Mouse (Mus musculus) urinary bladder, postnatal 25 days (tissue): ENCODE measurements around the gene Prickle3.

Experiments
- DNase-seq: peaks from one replicate; pipeline ENCODE4 v3.0.0; 2022; ENCODE audit warnings: low spot score

Gene Prickle3

DNA sequence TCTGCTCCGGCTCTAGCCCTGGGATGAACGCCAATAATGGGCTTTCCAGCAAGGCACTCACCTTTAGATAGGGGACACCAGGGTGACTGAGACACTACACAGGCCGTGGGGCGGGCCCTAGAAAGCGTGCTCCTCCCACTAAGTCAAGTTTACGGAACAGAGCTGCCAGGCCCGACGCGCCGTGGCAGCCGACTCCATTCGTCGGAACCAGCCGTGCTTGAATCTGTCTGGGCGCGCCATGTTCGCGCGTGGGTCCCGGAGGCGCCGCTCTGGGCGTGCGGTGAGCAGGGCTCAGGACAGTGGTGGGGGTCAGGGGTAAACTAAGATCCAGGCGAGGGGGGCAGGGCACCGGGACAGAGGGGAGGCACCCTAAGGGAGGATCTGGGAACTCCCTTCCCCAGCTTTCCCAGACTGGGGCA lies at the start of gene Prickle3:
Gene Prickle3 (plus strand): TSS at position 40 of the 419 bp plus-strand sequence.
- DNase-seq, result peak; percentile 34

DNA sequence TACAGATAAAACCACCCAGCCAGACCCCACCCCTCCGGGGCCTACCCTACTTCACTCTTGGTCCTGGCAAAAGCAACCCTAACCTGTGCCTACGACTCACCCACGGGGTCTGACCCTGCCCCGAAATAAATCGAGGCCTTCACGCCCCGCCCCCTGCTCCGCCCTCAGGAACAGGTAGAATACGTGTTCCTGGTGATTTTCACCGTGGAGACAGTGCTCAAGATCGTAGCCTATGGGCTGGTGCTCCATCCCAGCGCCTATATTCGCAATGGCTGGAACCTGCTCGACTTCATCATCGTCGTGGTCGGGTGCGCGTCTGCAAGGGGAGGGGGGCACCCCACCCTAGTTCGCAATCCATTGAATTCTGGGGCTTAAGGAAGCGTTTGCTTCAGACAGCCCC lies 47.0 kb upstream of the Prickle3 start:
- no peak for DNase-seq

- no peak for DNase-seq
Measured at GRCm38 (mm10) chrX:7610536-7611258, 46.4 kb upstream of the Prickle3 start.

DNA sequence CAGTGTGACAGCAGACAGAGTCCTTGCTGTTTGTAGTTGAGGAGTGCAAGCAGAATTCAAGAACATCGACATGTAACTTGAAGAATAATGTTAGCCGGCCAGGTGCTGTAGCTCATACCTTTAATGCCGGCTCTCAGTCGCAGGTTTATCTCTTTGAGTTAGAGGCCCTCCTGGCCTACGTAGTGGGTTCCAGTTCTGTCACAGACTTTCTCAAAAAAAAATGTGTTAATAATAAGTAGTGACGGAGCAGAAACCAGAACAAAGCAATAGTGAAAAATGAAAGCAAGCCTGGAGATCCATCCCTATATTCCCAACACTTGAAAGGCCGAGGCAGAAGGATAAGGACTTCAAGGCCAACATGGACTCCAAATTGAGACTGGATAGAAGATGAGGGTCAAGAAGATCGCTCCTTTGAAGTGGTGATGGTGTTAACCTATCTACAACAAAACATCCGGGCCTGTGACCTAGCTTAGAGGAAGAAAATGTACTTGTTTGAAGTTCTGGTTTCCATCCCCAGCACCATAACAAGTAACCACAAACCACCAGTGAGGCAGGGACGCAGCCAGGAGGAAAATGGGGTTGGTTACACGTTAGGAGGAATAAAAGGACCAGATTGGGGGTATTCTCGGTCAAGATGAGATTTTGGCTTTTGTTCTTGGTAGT lies 39.0 kb upstream of the Prickle3 start:
- DNase-seq, result no peak

- DNase-seq, result no peak
Measured at GRCm38 (mm10) chrX:7632560-7632959, 24.5 kb upstream of the Prickle3 start.

GRCm38 (mm10) chrX:7635101-7635500 lies 22.0 kb upstream of the Prickle3 start:
- no peak for DNase-seq

DNA sequence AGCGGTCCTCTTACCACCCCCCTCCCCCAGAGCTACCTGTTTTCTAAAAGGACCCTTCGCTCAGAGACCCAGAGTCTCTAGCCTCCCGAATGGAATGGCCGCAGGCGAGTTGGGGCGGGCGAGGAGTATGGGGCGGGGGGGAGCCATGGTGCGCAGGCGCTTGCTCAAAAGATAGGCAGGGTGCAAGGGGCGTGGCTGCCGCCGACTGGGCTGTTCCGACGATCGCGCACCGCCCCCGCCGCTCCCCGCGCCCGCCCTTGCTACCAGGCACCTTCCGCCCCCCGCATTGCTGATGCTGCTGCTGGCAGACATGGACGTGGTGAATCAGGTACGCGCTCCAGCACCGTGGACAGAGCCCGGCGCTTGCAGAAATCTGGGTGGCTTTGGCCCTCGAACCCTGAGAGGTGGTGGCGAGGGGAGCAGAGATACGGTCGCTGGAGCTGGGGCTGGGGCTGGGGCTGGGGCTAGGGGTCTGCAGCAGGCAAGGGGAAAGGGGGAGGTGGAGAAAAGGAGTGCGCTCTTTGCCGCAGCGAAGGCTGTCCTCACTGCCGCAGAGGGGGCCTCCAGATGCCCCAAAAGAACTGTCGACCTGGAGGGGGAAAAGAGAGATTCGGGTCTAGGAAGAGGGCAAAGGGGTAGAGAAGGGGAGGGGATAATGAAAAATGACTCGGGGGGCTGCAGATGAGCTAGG lies 18.5 kb upstream of the Prickle3 start, which contains the start of gene Syp:
Gene Syp (plus strand): TSS at position 71 of the 691 bp plus-strand sequence.
- peak; percentile 31 for DNase-seq

DNA sequence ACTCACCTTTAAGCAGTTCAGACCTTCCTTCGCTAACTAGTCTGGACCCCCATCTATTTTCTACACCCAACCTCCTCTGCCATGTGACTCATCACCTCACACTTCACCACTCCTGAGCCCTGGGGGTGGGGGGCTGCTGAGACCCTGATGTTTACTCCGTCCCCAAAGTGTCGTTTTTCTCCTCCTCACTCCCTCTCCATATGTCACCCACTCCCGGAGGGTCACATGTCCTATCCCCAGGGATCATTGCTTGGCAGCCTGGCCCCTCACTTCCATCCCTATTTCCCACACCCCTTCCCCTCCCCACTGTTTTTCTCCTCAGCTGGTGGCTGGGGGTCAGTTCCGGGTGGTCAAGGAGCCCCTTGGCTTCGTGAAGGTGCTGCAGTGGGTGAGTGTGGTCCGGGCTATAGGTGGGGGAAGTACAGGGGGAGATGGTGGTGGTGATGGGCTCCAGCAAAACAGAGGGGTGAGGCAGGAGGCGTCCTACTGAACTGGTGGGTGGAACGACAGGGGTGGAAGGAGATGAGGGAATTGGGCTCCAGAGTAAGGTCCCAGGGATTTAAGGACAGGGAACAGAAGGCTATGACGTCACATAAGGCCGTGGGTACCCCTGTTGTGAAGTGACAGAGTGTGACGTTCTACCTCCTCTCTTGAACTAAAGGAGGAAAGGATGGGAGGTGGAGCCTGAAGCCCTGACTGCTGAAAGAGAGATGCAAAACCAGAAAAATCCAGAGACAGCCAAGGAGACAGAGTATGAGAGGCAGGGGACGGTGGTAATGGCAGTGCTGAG lies 17.3 kb upstream of the Prickle3 start:
- DNase-seq, result no peak

- DNase-seq, result no peak
Measured at GRCm38 (mm10) chrX:7640785-7641184, 16.3 kb upstream of the Prickle3 start.

DNA sequence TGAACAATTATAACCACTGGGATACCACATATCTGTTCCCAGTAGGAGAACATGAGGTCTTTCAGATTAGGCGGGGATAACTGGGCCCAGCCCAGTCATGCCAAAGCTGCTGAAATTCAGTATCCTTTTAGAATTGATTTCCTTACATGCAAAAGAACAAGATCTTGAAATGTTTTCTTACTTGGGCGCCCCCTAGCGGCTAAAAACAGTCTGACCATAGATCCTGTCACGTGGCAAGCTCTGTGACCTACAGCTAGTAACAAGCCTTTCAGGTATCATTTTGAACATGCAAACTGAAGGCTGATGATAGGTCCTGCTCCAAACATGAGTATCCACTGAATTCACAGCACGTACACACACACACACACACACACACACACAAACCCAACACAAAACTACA lies 11.7 kb upstream of the Prickle3 start:
- peak; percentile 71 for DNase-seq

- DNase-seq, result peak; percentile 57
Measured at GRCm38 (mm10) chrX:7648671-7649304, 8.3 kb upstream of the Prickle3 start.

GRCm38 (mm10) chrX:7658031-7658784 lies 1.1 kb downstream of the Prickle3 start:
- DNase-seq, result no peak

DNA sequence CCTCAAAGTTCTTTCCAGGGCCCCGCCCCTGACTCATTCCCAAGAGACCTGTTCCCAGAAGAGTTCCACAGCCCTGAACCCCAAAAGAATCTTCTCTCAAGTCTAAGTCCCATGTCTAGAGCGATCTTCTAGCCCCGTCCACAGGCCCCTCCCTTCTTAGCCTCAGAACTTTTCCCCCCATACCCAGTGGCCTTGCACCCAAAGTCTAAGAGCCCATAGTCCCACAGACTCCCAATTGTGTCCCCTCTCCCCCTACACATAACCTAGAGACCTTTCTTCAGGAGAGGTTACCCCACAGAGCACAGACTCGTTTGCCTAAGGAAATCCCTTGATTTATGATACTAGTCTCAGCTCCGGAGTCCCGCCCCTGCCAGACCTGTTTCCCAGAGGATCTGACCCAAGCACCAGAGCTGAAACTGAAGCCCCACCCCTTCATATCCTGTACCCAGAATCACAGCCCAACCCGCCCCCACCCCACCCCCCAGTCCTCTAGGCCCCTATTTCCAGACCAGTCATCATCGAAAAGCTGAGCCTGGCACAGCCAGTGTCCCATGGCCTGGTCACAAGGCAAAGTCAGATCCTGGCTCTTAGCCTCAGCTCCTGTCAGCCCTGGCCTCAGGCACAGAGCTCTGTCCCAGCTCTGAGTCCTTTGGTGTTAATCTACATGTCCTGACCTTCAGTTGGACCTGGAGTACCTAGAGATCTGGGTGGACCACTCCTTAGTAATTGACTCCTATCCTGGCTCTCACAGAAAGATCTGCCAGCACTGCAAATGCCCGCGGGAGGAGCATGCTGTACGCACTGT lies 1.9 kb downstream of the Prickle3 start:
- no peak for DNase-seq

- DNase-seq, result no peak
Measured at GRCm38 (mm10) chrX:7661086-7661485, 4.0 kb downstream of the Prickle3 start.

DNA sequence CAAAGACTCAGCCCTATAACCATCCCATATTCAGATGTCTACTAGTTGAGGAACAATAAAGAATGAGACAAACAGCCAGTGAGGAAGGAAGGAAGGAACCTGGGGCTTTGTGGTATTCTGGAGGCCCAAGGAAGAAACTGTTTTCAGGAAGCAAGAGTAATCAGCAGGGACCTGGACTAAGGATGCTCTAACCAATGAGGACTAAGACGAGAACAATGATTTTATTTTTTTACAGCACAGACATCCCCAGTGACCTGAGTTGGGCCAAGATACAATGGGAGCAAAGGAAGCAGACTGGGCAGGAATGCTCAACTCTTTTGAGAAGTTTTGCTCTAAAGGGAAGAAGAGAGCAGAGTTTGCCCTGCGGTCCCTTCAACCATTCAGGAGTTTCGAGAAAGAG lies 5.9 kb downstream of the Prickle3 start:
- no peak for DNase-seq

DNA sequence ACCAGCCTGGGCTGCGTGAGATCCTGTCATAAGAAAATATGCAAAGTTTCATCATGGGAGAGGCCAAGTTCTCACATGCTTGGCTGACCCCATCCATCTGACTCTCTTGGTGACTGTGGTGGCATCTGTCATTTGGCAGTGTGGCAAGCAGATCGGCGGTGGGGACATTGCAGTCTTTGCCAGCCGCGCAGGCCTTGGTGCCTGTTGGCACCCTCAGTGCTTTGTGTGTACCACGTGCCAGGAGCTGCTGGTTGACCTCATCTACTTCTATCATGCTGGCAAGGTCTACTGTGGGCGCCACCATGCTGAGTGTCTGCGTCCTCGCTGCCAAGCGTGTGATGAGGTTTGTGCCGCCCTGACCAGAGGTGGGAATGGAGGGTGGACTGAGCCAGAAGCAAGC lies 7.7 kb downstream of the Prickle3 start:
- no peak for DNase-seq

DNA sequence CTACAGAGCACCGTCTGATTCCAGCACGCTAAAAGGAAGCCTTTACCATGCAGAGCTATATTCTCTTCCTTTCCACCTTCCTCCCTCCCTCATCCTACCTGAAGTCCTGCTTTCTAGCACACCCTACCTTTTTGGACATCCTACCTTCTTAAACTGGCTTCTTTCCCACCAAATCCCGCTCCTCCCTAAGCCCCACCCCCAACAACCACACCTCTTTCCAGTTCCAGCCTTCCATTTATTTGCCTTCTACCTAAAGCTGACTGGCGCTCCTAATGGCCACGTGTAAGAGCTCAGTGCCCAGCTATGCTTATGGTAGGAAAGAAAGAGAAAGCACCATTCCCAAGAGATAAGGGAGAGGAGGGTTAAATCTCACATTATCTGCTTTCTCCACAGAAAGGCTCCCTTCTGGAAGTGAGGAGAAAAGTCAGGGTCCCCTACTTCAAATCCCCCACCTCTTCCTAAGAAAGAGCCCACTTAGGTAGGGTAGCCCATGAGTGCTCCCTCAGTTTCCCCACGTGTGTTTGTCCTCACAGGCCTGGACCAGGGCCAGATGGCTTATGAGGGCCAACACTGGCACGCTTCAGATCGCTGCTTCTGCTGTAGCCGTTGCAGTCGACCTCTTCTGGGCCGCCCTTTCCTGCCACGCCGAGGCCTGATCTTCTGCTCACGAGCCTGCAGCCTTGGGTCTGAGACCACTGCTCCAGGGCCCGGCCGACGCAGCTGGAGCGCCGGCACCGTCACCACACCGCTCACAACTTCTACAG lies 8.9 kb downstream of the Prickle3 start:
- no peak for DNase-seq

- peak; percentile 67 for DNase-seq
Measured at GRCm38 (mm10) chrX:7670390-7670881, 13.4 kb downstream of the Prickle3 start.
